In genomic region chr7:45701072-45701471, GRCm38 (mm10) we compare ENCODE assay signal across 10 mouse cellular contexts. TPM values are rescaled to one million over a fixed set of nuclear protein-coding genes. Genes with fewer than 3 reads are reported as not detected.
DNase-seq lines count a peak whose midpoint lies in the region; ATAC-seq and TF ChIP-seq lines count a peak whose summit lies in the region.
"Had no signal": no experiment of that assay in that cellular context is flagged by ENCODE, and none has a peak within 500 bp of the region (broad histone marks: within the 10 kb centered on the region; RNA-seq: fewer than 3 reads in every experiment).

No protein-coding gene starts in this region.

- H3K4me3 ChIP-seq in ES-Bruce4 (ENCODE audit: low read depth, low read length): peak overlapping the region; percentile 50
- H3K4me3 ChIP-seq in heart, embryonic 13.5 days: peak overlapping the region; percentile 51
- H3K4me3 ChIP-seq in midbrain, embryonic 10.5 days: peak overlapping the region; percentile 57

- TF ChIP-seq CTCF in ES-Bruce4 (IDR thresholded peaks at IDR 0.05; ENCODE audit: low read depth, low read length): no peak

- peaks cover 3% of the 10 kb centered on the region; the same call in 1 of the 2 replicates for H3K27me3 ChIP-seq in ES-Bruce4 (ENCODE audit: control insufficient read depth, insufficient read depth, low read length, poor library complexity, severe bottlenecking)
- peaks cover 40% of the 10 kb centered on the region for H3K27me3 ChIP-seq in heart, embryonic 13.5 days (replicated peaks)
- H3K27me3 ChIP-seq in midbrain, embryonic 10.5 days (ENCODE audit: low read depth, poor library complexity, severe bottlenecking): peaks cover 34% of the 10 kb centered on the region
- H3K27me3 ChIP-seq: CH12.LX had no signal

- H3K9me3 ChIP-seq in ES-Bruce4 (replicated peaks; ENCODE audit: control insufficient read depth, insufficient read depth, low read length, poor library complexity, severe bottlenecking): no peaks in the 10 kb centered on the region
- no peaks in the 10 kb centered on the region for H3K9me3 ChIP-seq in heart, embryonic 13.5 days
- no peaks in the 10 kb centered on the region for H3K9me3 ChIP-seq in midbrain, embryonic 10.5 days (replicated peaks)
- H3K9me3 ChIP-seq: liver, embryonic 13.5 days had no signal

- H3K27ac ChIP-seq in ES-Bruce4 (ENCODE audit: insufficient read depth, low read length): no peak overlapping the region
- peak overlapping the region; percentile 51 for H3K27ac ChIP-seq in heart, embryonic 13.5 days (replicated peaks)
- H3K27ac ChIP-seq in midbrain, embryonic 10.5 days (replicated peaks): peak overlapping the region; percentile 77
- H3K27ac ChIP-seq: liver, embryonic 13.5 days had no signal

- peak overlapping the region; percentile 82 for H3K4me2 ChIP-seq in heart, embryonic 13.5 days

- no peaks in the 10 kb centered on the region for H3K4me1 ChIP-seq in ES-Bruce4 (ENCODE audit: control insufficient read depth, insufficient read depth, low read length)
- H3K4me1 ChIP-seq in heart, embryonic 13.5 days: peaks cover 44% of the 10 kb centered on the region
- H3K4me1 ChIP-seq in midbrain, embryonic 10.5 days: peaks cover 56% of the 10 kb centered on the region

- TF ChIP-seq POLR2A in ES-Bruce4 (IDR thresholded peaks at IDR 0.05; ENCODE audit: insufficient read depth, low read length): no peak

- no peaks in the 10 kb centered on the region for H3K36me3 ChIP-seq in ES-Bruce4 (ENCODE audit: control insufficient read depth, insufficient read depth, low read length, poor library complexity, severe bottlenecking)
- H3K36me3 ChIP-seq in heart, embryonic 13.5 days: no peaks in the 10 kb centered on the region
- H3K36me3 ChIP-seq in midbrain, embryonic 10.5 days: no peaks in the 10 kb centered on the region
- H3K36me3 ChIP-seq: liver, embryonic 13.5 days had no signal

- ATAC-seq in heart, embryonic 13.5 days (ENCODE audit: extremely low read depth, insufficient number of reproducible peaks, low FRiP score, low TSS enrichment): no peak

- TF ChIP-seq EP300 in ES-Bruce4 (IDR thresholded peaks at IDR 0.05; ENCODE audit: insufficient read depth, low read depth, low read length): no peak

- peak; percentile 36 for DNase-seq in gastrocnemius, postnatal 10 days
- DNase-seq in gastrocnemius, adult 8-10 months (ENCODE audit: low spot score in 2 of 2): no peak
- DNase-seq in midbrain, embryonic 10.5 days (ENCODE audit: low spot score): no peak
- no peak for DNase-seq in left cerebral cortex, postnatal 25 days (ENCODE audit: low spot score in 2 of 2)
- no peak for DNase-seq in spleen, adult 12 weeks (ENCODE audit: low spot score)
- no peak for DNase-seq in thymus, postnatal 4 days

- peak overlapping the region; percentile 42 for H3K9ac ChIP-seq in ES-Bruce4 (ENCODE audit: low read depth, poor library complexity, severe bottlenecking)
- H3K9ac ChIP-seq in heart, embryonic 13.5 days: peak overlapping the region; percentile 77
- H3K9ac ChIP-seq: liver, embryonic 13.5 days had no signal

- intact Hi-C loops in left cerebral cortex, postnatal 25 days (cut with DNase I): loop anchor here (10.0 kb wide), 1 partner anchor 236 kb away; the partner anchor contains the start of gene Bax

- WGBS in heart, embryonic 13.5 days: 29% methylated on average over 11 of the region's 11 CpGs
- 32% methylated on average over 11 of the region's 11 CpGs for WGBS in midbrain, embryonic 10.5 days

RNA-seq across cellular contexts. Expression of gene Car11, which starts 1.4 kb away (rescaled TPM):
- 1 to 10 TPM; 3.4 to 3.9 TPM for total RNA-seq in gastrocnemius, postnatal 10 days (2021)
- 10 to 100 TPM; 14.3 to 18.2 (median 16.1) TPM for total RNA-seq in gastrocnemius, adult 8-10 months (2022)
- polyA plus RNA-seq in ES-Bruce4 (2011; ENCODE audit: insufficient read depth, insufficient read length, low read depth, missing spikeins): 6.0 and 9.7 TPM in 2 replicates
- polyA plus RNA-seq in heart, embryonic 13.5 days (2015; fragmentation: Nextera tagmentation; extraction: Ambion mirVana): 5.4 and 6.0 TPM in 2 replicates
- 4.6 and 4.9 TPM in 2 replicates for polyA plus RNA-seq in midbrain, embryonic 10.5 days (2016; fragmentation: Nextera tagmentation; extraction: Ambion mirVana)
- total RNA-seq in left cerebral cortex, postnatal 25 days (2021): 100 to 1,000 TPM; 184 to 223 TPM
- total RNA-seq: CH12.LX had no signal

RNA-seq across cellular contexts. Expression of gene Dbp, which starts 3.8 kb away (rescaled TPM):
- total RNA-seq in gastrocnemius, postnatal 10 days (2021): 10 to 100 TPM; 35.9 to 37.9 TPM
- total RNA-seq in gastrocnemius, adult 8-10 months (2022): 100 to 1,000 TPM in 3 of 4 experiments, 10 to 100 TPM in 1; 69.5 to 173 (median 143) TPM
- 6.7 and 6.9 TPM in 2 replicates for polyA plus RNA-seq in ES-Bruce4 (2011; ENCODE audit: insufficient read depth, insufficient read length, low read depth, missing spikeins)
- polyA plus RNA-seq in heart, embryonic 13.5 days (2015; fragmentation: Nextera tagmentation; extraction: Ambion mirVana): 2.2 and 3.5 TPM in 2 replicates
- 2.1 and 2.9 TPM in 2 replicates for polyA plus RNA-seq in midbrain, embryonic 10.5 days (2016; fragmentation: Nextera tagmentation; extraction: Ambion mirVana)
- 100 to 1,000 TPM in 1 of 2 experiments, 10 to 100 TPM in 1; 66.2 to 147 TPM for total RNA-seq in left cerebral cortex, postnatal 25 days (2021)

RNA-seq across cellular contexts. Expression of gene Sec1, which starts 6.9 kb away (rescaled TPM):
- under 1 TPM in 1 of 2 experiments, not detected in 1; 0.21 TPM for total RNA-seq in gastrocnemius, postnatal 10 days (2021)
- under 1 TPM in 3 of 4 experiments, not detected in 1; 0.12 to 0.18 (median 0.16) TPM for total RNA-seq in gastrocnemius, adult 8-10 months (2022)
- polyA plus RNA-seq in ES-Bruce4 (2011; ENCODE audit: insufficient read depth, insufficient read length, low read depth, missing spikeins): 1.1 and 1.4 TPM in 2 replicates
- 0.29 and 0.47 TPM in 2 replicates for polyA plus RNA-seq in heart, embryonic 13.5 days (2015; fragmentation: Nextera tagmentation; extraction: Ambion mirVana)
- 0.32 and 0.34 TPM in 2 replicates for polyA plus RNA-seq in midbrain, embryonic 10.5 days (2016; fragmentation: Nextera tagmentation; extraction: Ambion mirVana)
- under 1 TPM; 0.37 to 0.48 TPM for total RNA-seq in left cerebral cortex, postnatal 25 days (2021)
- polyA plus RNA-seq: liver, embryonic 13.5 days had no signal

RNA-seq across cellular contexts. Expression of gene Rpl18, which starts 14.2 kb away (rescaled TPM):
- total RNA-seq in gastrocnemius, postnatal 10 days (2021): 100 to 1,000 TPM; 793 to 822 TPM
- 100 to 1,000 TPM; 479 to 609 (median 594) TPM for total RNA-seq in gastrocnemius, adult 8-10 months (2022)
- 1,593 and 1,677 TPM in 2 replicates for polyA plus RNA-seq in ES-Bruce4 (2011; ENCODE audit: insufficient read depth, insufficient read length, low read depth, missing spikeins)
- 630 and 695 TPM in 2 replicates for polyA plus RNA-seq in heart, embryonic 13.5 days (2015; fragmentation: Nextera tagmentation; extraction: Ambion mirVana)
- polyA plus RNA-seq in midbrain, embryonic 10.5 days (2016; fragmentation: Nextera tagmentation; extraction: Ambion mirVana): 965 and 1,116 TPM in 2 replicates
- total RNA-seq in left cerebral cortex, postnatal 25 days (2021): 100 to 1,000 TPM; 315 to 323 TPM

RNA-seq across cellular contexts. Expression of gene Sphk2, which starts 16.7 kb away (rescaled TPM):
- 10 to 100 TPM; 11.8 to 13.8 TPM for total RNA-seq in gastrocnemius, postnatal 10 days (2021)
- total RNA-seq in gastrocnemius, adult 8-10 months (2022): 10 to 100 TPM; 10.6 to 15.0 (median 13.0) TPM
- polyA plus RNA-seq in ES-Bruce4 (2011; ENCODE audit: insufficient read depth, insufficient read length, low read depth, missing spikeins): 10.4 and 11.1 TPM in 2 replicates
- polyA plus RNA-seq in heart, embryonic 13.5 days (2015; fragmentation: Nextera tagmentation; extraction: Ambion mirVana): 16.7 and 17.5 TPM in 2 replicates
- 32.3 and 32.8 TPM in 2 replicates for polyA plus RNA-seq in midbrain, embryonic 10.5 days (2016; fragmentation: Nextera tagmentation; extraction: Ambion mirVana)
- 10 to 100 TPM; 29.7 to 29.8 TPM for total RNA-seq in left cerebral cortex, postnatal 25 days (2021)

Comparison
In these comparisons a context has a peak if more than half of its experiments do, and no peak if none do; other contexts are left out.
1. RNA of gene Car11, which starts 1.4 kb away (total RNA-seq): 184 to 223 TPM in left cerebral cortex, postnatal 25 days; 14.3 to 18.2 TPM in gastrocnemius, adult 8-10 months and 3.4 to 3.9 TPM in gastrocnemius, postnatal 10 days; every median in the first group is over 4 times any median in the second.
2. Peak in every context shown above with its lines, with median percentiles within 50 percentile points of each other: H3K4me3 ChIP-seq.